Mouse (Mus musculus) monocyte, adult 2 months (primary cell): Measurements from ENCODE around the gene Nabp2.

Source experiments
- DNase-seq, 2 experiments: peaks; one replicate each; pipeline ENCODE4 v3.0.0; 2022; ENCODE audit warnings: low spot score in 2 of 2, low read depth in 1 of 2

Nabp2 gene

GRCm38 (mm10) chr10:128361836-128362235 lies 49.5 kb downstream of the Nabp2 start:
- no peak for DNase-seq

GRCm38 (mm10) chr10:128359226-128359625 lies 52.1 kb downstream of the Nabp2 start:
- DNase-seq = no peak

- DNase-seq = peak in 1 of 2 experiments; percentile 28
Measured at GRCm38 (mm10) chr10:128358796-128359195, 52.5 kb downstream of the Nabp2 start.
